Mouse (Mus musculus) MEL (cell line): Measurements from ENCODE around the gene Cldn4. TPM values are rescaled to one million over a fixed set of nuclear protein-coding genes. Genes with fewer than 3 reads are reported as not detected.
A peak's percentile ranks its signal among the peaks of the same experiment; 100 is the strongest.

Source experiments
- DNase-seq: peaks from one replicate; pipeline ENCODE4 v3.0.0; 2011; ENCODE audit warnings: low read depth, low spot score
- H3K27ac ChIP-seq: 2 replicates; pipeline ENCODE4 v1.5.1; 2012; ENCODE audit warnings: low read depth, mild to moderate bottlenecking, control low read depth, low read length, moderate library complexity; ENCODE audit not compliant: control insufficient read depth
- H3K27me3 ChIP-seq, 2 experiments: fragments of 150-350 bp in 1 of 2; sonication (generic) in 1 of 2; 2 replicates each; pipeline ENCODE4 v1.6.1; 2012; ENCODE audit warnings: low read length in 2 of 2, mild to moderate bottlenecking in 2 of 2, improper control_type of control experiment in 1 of 2, moderate library complexity in 1 of 2; ENCODE audit not compliant: insufficient read depth in 2 of 2, control insufficient read depth in 1 of 2
- H3K36me3 ChIP-seq, 2 experiments: 2 replicates each; pipeline ENCODE4 v1.6.1; 2012 to 2014; ENCODE audit warnings: low read length in 2 of 2, improper control_type of control experiment in 1 of 2, inconsistent platforms in 1 of 2, mild to moderate bottlenecking in 1 of 2; ENCODE audit not compliant: insufficient read depth in 2 of 2, control insufficient read depth in 1 of 2
- H3K4me1 ChIP-seq, 2 experiments: fragments of 150-350 bp in 1 of 2; sonication (generic) in 1 of 2; 2 replicates each; pipeline ENCODE4 v1.6.1; 2012; ENCODE audit warnings: low read length in 2 of 2, improper control_type of control experiment in 1 of 2, mild to moderate bottlenecking in 1 of 2; ENCODE audit not compliant: insufficient read depth in 2 of 2, control insufficient read depth in 1 of 2
- H3K4me3 ChIP-seq, 2 experiments: fragments of 150-350 bp in 1 of 2; sonication (generic) in 1 of 2; 2 replicates each; pipeline ENCODE4 v1.5.1; 2012; ENCODE audit warnings: low read depth in 2 of 2, low read length in 2 of 2, mild to moderate bottlenecking in 2 of 2, moderate library complexity in 2 of 2, control low read depth in 1 of 2, improper control_type of control experiment in 1 of 2; ENCODE audit not compliant: control insufficient read depth in 1 of 2, insufficient read depth in 1 of 2
- H3K79me2 ChIP-seq: 2 replicates; pipeline ENCODE4 v1.6.1; 2012; ENCODE audit warnings: mild to moderate bottlenecking, low read length, moderate library complexity; ENCODE audit not compliant: control insufficient read depth, poor library complexity, insufficient read depth
- H3K9ac ChIP-seq: 2 replicates; pipeline ENCODE4 v1.6.1; 2012; ENCODE audit warnings: low read depth, mild to moderate bottlenecking, control low read depth, low read length, moderate library complexity; ENCODE audit not compliant: control insufficient read depth, poor library complexity, severe bottlenecking
- H3K9me3 ChIP-seq: fragments of 150-350 bp; sonication (generic); replicated peaks from 2 replicates; pipeline ENCODE4 v1.6.1; 2012; ENCODE audit warnings: mild to moderate bottlenecking, low read length, improper control_type of control experiment, moderate library complexity; ENCODE audit not compliant: insufficient read depth
- CHD2 ChIP-seq: IDR thresholded peaks from 2 replicates; pipeline ENCODE4 v1.6.1; 2011; ENCODE audit warnings: low read length, improper control_type of control experiment
- CTCF ChIP-seq, 3 experiments: IDR thresholded peaks in 2 of 3; conservative IDR thresholded peaks in 1 of 3; 2 replicates each; pipeline ENCODE4 v1.5.1; 2011 to 2012; ENCODE audit warnings: low read length in 3 of 3, low read depth in 2 of 3, mild to moderate bottlenecking in 2 of 3, improper control_type of control experiment in 1 of 3, inconsistent platforms in 1 of 3, mixed read lengths in 1 of 3, moderate library complexity in 1 of 3; ENCODE audit not compliant: control insufficient read depth in 1 of 3, insufficient read depth in 1 of 3, poor library complexity in 1 of 3, severe bottlenecking in 1 of 3
- ETS1 ChIP-seq: IDR thresholded peaks from 2 replicates; pipeline ENCODE4 v1.6.1; 2012; ENCODE audit warnings: low read depth, mild to moderate bottlenecking, inconsistent platforms, low read length, improper control_type of control experiment, moderate library complexity
- GABPA ChIP-seq: IDR thresholded peaks from 2 replicates; pipeline ENCODE4 v1.6.1; 2012; ENCODE audit warnings: low read depth, mild to moderate bottlenecking, inconsistent platforms, low read length, improper control_type of control experiment, moderate library complexity
- JUND ChIP-seq: IDR thresholded peaks from 2 replicates; pipeline ENCODE4 v1.6.1; 2011; ENCODE audit warnings: low read depth, mild to moderate bottlenecking, improper control_type of control experiment, low read length
- KAT2A ChIP-seq: conservative IDR thresholded peaks from 2 replicates; pipeline ENCODE4 v1.6.1; 2012; ENCODE audit warnings: low read depth, low read length, improper control_type of control experiment, inconsistent platforms
- MAX ChIP-seq: IDR thresholded peaks from 2 replicates; pipeline ENCODE4 v1.6.1; 2011; ENCODE audit warnings: low read length, improper control_type of control experiment
- MAZ ChIP-seq: IDR thresholded peaks from 2 replicates; pipeline ENCODE4 v1.6.1; 2012; ENCODE audit warnings: low read depth, mild to moderate bottlenecking, inconsistent platforms, low read length, improper control_type of control experiment
- MEF2A ChIP-seq: IDR thresholded peaks from 2 replicates; pipeline ENCODE4 v1.6.1; 2014; ENCODE audit warnings: low read depth, mild to moderate bottlenecking, inconsistent platforms, low read length, improper control_type of control experiment; ENCODE audit not compliant: poor library complexity, insufficient replicate concordance, severe bottlenecking; ENCODE audit errors: extremely low read depth
- MYB ChIP-seq: IDR thresholded peaks from 2 replicates; pipeline ENCODE4 v1.6.1; 2011; ENCODE audit warnings: mild to moderate bottlenecking, low read depth, low read length, improper control_type of control experiment
- POLR2A ChIP-seq, 2 experiments: IDR thresholded peaks; 2 replicates each; pipeline ENCODE4 v1.6.1; 2011 to 2012; ENCODE audit warnings: low read length in 2 of 2, mild to moderate bottlenecking in 2 of 2, control low read depth in 1 of 2, improper control_type of control experiment in 1 of 2, low read depth in 1 of 2, moderate library complexity in 1 of 2; ENCODE audit not compliant: control insufficient read depth in 1 of 2, insufficient read depth in 1 of 2, poor library complexity in 1 of 2
- POLR2AphosphoS2 ChIP-seq: IDR thresholded peaks from 2 replicates; pipeline ENCODE4 v1.6.1; 2011; ENCODE audit warnings: low read length, improper control_type of control experiment
- RAD21 ChIP-seq: IDR thresholded peaks from 2 replicates; pipeline ENCODE4 v1.6.1; 2011; ENCODE audit warnings: mild to moderate bottlenecking, low read depth, low read length, improper control_type of control experiment
- SMC3 ChIP-seq: IDR thresholded peaks from 2 replicates; pipeline ENCODE4 v1.6.1; 2011; ENCODE audit warnings: low read depth, low read length, improper control_type of control experiment
- TAL1 ChIP-seq: IDR thresholded peaks from 2 replicates; pipeline ENCODE4 v1.6.1; 2012; ENCODE audit warnings: mild to moderate bottlenecking, inconsistent platforms, low read length, moderate library complexity, mixed read lengths
- TCF12 ChIP-seq: IDR thresholded peaks from 2 replicates; pipeline ENCODE4 v1.6.1; 2014; ENCODE audit warnings: low read depth, mild to moderate bottlenecking, inconsistent platforms, low read length, improper control_type of control experiment, moderate library complexity
- UBTF ChIP-seq: IDR thresholded peaks from 2 replicates; pipeline ENCODE4 v1.6.1; 2012; ENCODE audit warnings: low read depth, mild to moderate bottlenecking, inconsistent platforms, low read length, improper control_type of control experiment, moderate library complexity, borderline replicate concordance; ENCODE audit not compliant: insufficient read depth
- USF1 ChIP-seq: IDR thresholded peaks from 2 replicates; pipeline ENCODE4 v1.6.1; 2014; ENCODE audit warnings: low read depth, mild to moderate bottlenecking, inconsistent platforms, low read length, improper control_type of control experiment, moderate library complexity
- USF2 ChIP-seq, 2 experiments: IDR thresholded peaks; 2 replicates each; pipeline ENCODE4 v1.6.1; 2011 to 2012; ENCODE audit warnings: improper control_type of control experiment in 2 of 2, low read length in 2 of 2, borderline replicate concordance in 1 of 2, inconsistent platforms in 1 of 2, low read depth in 1 of 2, mild to moderate bottlenecking in 1 of 2; ENCODE audit not compliant: insufficient read depth in 1 of 2
- ZC3H11A ChIP-seq: IDR thresholded peaks from 2 replicates; pipeline ENCODE4 v1.6.1; 2012; ENCODE audit warnings: low read depth, mild to moderate bottlenecking, inconsistent platforms, low read length, improper control_type of control experiment
- ZMIZ1 ChIP-seq: IDR thresholded peaks from 2 replicates; pipeline ENCODE4 v1.6.1; 2012; ENCODE audit warnings: low read depth, mild to moderate bottlenecking, inconsistent platforms, low read length, improper control_type of control experiment, moderate library complexity
- polyA plus RNA-seq, 2 experiments: library from polyadenylated mRNA; stranded (reverse) in 1 of 2; unstranded in 1 of 2; fragments of >175 nt in 1 of 2; fragments of >200 nt in 1 of 2; gene quantifications; 2 replicates each; pipeline versions ENCODE4 v1.2.1 to v1.2.4; 2012; ENCODE audit warnings: low replicate concordance in 2 of 2, low read depth in 1 of 2; ENCODE audit not compliant: insufficient read length in 2 of 2, insufficient read depth in 1 of 2, missing spikeins in 1 of 2
- total RNA-seq: library from RNA; depleted of rRNA; stranded (reverse); fragments of 300-350 nt; gene quantifications from 2 replicates; pipeline ENCODE4 v1.2.3, GENCODE M21; 2012

Gene Cldn4
- total and polyA plus RNA-seq, 3 experiments: 0.04 to 0.08 TPM; not detected in 1

- no peak overlapping the region for H3K27ac ChIP-seq
- 0 out of 4 replicates have a peak, but pooled peaks cover 0 to 6% of the 10 kb centered on the region in 2 experiments for H3K4me1 ChIP-seq
- H3K9me3 ChIP-seq: no peaks in the 10 kb centered on the region
- no peak overlapping the region for H3K4me3 ChIP-seq
- no peak overlapping the region for H3K9ac ChIP-seq
- TF ChIP-seq KAT2A: no peak
- TF ChIP-seq CTCF (IDR thresholded peaks at IDR 0.05 in 2 of 3, conservative IDR thresholded peaks at IDR 0.05 in 1 of 3; ENCODE audit: control insufficient read depth in 1 of 3, insufficient read depth in 1 of 3, low read depth in 2 of 3, low read length in 3 of 3, poor library complexity in 1 of 3, severe bottlenecking in 1 of 3): peak in 2 of 3 experiments; percentile 1 to 19; a peak in 3 of 6 replicates
- peak in 1 of 2 experiments; percentile 38; a peak in 1 of 4 replicates for TF ChIP-seq POLR2A (IDR thresholded peaks at IDR 0.05; ENCODE audit: control insufficient read depth in 1 of 2, insufficient read depth in 1 of 2, low read depth in 1 of 2, low read length in 2 of 2, poor library complexity in 1 of 2)
- no peak for DNase-seq
- no peaks in the 10 kb centered on the region for H3K79me2 ChIP-seq
- peaks cover 9 to 23% of the 10 kb centered on the region in 2 experiments for H3K27me3 ChIP-seq
- H3K36me3 ChIP-seq: no peaks in the 10 kb centered on the region
These were observed 39.8 kb upstream of the Cldn4 start for GRCm38 (mm10) chr5:134986298-134987268.

GRCm38 (mm10) chr5:134985633-134986297 lies 39.0 kb upstream of the Cldn4 start, which contains the start of gene Cldn3:
Gene Cldn3, plus strand, starts transcription at chr5:134986214.
- Histone ChIP-seq H3K9me3 (no peaks in the 10 kb centered on the region), H3K4me3 (no peak within 1 kb of the TSS), H3K27me3 (peaks cover 9 to 23% of the 10 kb centered on the region in 2 experiments), H3K9ac (no peak within 1 kb of the TSS), H3K79me2 (no peaks in the 10 kb centered on the region), H3K4me1 (0 out of 4 replicates have a peak, but pooled peaks cover 0 to 7% of the 10 kb centered on the region in 2 experiments), H3K36me3 (no peaks in the 10 kb centered on the region; a peak in 1 of 4 replicates), H3K27ac (no peak within 1 kb of the TSS)
- no peak for DNase-seq
- TF ChIP-seq RAD21: no peak
- no peak for TF ChIP-seq MYB
- no peak for TF ChIP-seq SMC3
- TF ChIP-seq JUND: no peak
- TF ChIP-seq UBTF: no peak
- no peak for TF ChIP-seq MAZ
- TF ChIP-seq MEF2A: no peak
- no peak for TF ChIP-seq ZC3H11A
- TF ChIP-seq TAL1: no peak
- TF ChIP-seq TCF12: no peak
- no peak for TF ChIP-seq USF2 (IDR thresholded peaks at IDR 0.05; ENCODE audit: borderline replicate concordance in 1 of 2, insufficient read depth in 1 of 2, low read depth in 1 of 2, low read length in 2 of 2)
- TF ChIP-seq CHD2: no peak
- TF ChIP-seq GABPA: no peak
- TF ChIP-seq POLR2AphosphoS2: no peak
- TF ChIP-seq ETS1: no peak
- TF ChIP-seq USF1: no peak
- TF ChIP-seq MAX: no peak
- TF ChIP-seq ZMIZ1: no peak
